Mouse (Mus musculus): ENCODE measurements around the gene Akr7a5. TPM values are rescaled to one million over a fixed set of nuclear protein-coding genes. Genes with fewer than 3 reads are reported as not detected.

Akr7a5 gene
- total RNA-seq, 2 experiments from 2014 or later = not detected

GRCm38 (mm10) chr4:139343718-139344117 lies 33.2 kb downstream of the Akr7a5 start:
- no peak for ATAC-seq (replicated peaks; ENCODE audit: low FRiP score, poor library complexity, severe bottlenecking)

DNA sequence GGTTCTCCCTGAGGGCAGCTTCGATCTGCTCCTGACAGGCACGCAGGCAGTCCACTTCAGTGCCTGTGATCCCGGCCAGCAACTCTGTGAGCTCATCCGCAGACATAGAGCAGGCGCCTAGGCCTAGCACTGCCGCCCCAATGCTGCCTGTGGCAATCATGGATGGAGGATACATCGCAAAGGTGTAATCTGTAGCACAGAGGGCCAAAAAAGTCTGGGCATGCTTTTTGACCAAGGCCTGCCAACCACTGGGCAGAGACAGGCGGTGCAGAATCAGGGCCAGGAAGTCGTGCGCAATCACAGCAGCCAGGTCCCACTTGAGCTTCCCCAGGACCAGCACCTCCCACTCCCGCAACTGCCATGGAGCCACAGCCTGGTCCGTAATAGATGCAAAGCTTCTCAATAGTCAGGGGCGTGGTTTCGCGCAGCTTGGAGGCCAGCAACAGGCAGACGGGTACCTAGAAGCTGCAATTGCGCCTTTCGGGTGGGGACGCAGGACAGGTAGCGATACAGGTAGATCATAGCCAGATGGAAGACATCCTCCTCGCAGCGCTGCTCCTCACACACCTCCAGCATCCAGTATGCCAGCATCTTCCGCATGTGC lies 35.0 kb downstream of the Akr7a5 start:
- ATAC-seq (replicated peaks; ENCODE audit: low FRiP score, poor library complexity, severe bottlenecking) = peak; percentile 58

DNA sequence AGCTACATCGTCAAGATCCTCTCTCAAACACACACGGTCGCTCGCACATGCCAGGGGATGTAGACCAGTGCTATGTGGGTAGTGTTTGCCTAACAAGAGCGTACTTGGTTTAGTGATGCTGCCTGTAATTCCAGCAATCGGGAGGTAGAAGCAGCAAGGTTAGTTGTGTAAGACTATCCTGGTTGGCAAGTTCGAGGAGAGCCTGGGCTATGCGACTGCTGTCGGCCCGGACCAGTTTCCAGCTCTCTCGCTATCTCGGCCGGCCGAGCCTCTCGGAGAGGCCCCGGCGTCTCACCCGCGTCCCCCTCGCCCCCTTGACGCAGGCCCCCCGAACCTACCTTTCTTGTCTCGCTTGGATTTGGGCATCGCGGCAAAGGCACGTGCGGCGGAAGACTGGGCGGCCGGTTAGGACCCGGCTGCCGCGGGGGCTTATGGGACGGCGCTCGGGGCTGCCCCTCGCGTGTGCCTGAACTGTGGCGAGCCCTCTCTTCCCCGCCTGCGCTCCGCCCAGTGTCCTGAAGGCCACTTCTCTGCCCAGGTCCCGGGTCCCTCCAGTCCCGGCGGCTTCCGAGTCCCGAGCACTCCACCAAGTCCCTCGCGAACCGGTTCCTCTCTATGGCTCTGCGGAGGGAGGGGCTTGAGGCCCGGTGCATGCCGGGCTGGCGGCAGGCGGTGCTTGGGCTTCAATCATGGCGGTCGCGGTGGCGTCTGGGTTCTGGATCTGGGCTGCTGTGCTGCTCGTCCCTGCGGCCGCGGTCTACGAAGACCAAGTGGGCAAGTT lies 41.6 kb downstream of the Akr7a5 start, which contains the start of the genes Mrto4, Emc1 and Ubr4:
Gene Mrto4, minus strand, starts transcription at position 646 of the 781 bp plus-strand sequence.
Gene Emc1, plus strand, starts transcription at position 657 of the 781 bp plus-strand sequence.
Gene Ubr4, plus strand, starts transcription at position 679 of the 781 bp plus-strand sequence.
- peak; percentile 98 for ATAC-seq (replicated peaks; ENCODE audit: low FRiP score, poor library complexity, severe bottlenecking)

DNA sequence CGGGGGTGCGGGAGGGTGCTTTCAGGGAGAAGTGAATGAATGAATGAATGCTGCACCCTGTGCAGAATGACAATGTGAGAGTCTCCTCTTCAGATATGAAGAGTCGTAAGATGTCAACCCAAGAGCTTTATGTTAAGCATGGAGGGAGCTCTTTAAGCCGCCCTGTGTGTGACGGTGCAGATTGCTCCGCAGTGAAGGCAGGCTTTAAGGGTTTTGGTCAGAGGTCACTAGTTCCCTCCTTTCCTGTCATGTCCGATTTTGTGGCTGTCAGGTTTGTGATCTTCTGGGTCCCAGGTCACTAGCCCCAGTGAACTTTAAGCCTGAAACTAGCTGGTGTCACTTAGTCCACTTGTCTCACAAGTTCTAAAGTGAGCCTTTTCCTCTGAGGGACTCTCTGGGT lies 42.3 kb downstream of the Akr7a5 start:
- peak; percentile 55 for ATAC-seq (replicated peaks; ENCODE audit: low FRiP score, poor library complexity, severe bottlenecking)

- no peak for ATAC-seq (replicated peaks; ENCODE audit: low FRiP score, poor library complexity, severe bottlenecking)
These were observed 46.7 kb downstream of the Akr7a5 start for GRCm38 (mm10) chr4:139357211-139357610.

DNA sequence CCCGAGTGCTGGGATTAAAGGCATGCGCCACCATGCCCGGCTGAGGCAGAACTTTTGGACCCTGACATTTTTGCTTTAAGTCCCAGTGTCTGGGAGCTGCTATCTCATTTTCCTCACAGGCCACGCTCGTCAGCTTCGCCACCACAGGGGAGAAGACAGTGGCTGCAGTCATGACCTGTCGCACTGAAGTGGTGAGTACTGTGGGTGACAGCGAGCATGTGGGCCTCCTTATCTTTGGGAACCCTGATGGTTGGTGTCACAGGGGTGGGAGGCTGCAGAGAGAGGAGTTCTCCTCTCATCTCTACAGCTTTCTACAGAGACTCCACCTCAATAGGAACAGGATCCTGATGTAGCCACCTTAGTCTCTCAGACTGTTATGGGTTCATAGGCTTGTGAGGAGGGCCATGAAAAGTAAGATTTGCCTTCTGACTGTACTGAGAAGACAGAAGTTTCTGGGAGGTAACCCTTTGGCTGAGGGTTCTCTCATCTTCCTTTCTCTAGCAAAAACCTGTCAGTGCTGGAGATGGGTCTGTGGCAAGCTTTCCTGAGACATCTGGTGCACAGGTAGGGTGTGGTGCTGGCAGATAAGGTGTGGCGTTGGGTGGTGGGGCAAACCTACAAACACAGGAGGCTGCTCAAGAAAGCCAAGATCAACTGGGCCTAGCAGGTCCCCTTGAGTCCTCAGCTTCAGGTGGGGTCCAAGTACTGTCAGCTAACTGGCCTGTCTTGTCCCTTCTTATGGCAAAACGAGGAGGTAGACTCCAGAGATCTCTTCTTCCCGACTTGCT lies 50.4 kb downstream of the Akr7a5 start:
- peak; percentile 60; the same call in 1 of the 2 replicates for ATAC-seq (replicated peaks; ENCODE audit: low FRiP score, poor library complexity, severe bottlenecking)

DNA sequence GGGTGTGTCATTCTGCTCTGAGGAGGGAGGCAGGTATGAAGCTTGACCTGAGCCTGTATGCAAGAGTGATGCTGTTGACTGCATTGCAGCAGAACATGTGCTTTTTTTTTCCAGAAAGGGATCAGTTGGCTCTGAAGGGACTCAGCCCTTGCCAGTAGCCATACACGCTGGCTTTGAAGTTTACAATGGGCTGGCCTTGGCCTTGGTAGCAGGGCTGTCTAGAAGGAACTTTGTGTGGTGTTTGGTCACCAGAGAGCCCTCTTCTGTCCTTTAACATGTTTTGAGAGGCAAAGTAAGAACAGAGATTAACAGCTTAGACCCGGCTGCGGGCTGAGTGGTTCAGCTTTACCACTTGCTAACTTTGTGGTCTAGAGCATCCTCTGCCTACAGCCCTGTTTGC lies 56.8 kb downstream of the Akr7a5 start:
- no peak for ATAC-seq (replicated peaks; ENCODE audit: low FRiP score, poor library complexity, severe bottlenecking)

Other genes starting within 250 kb of the Akr7a5 start
- gene Htr6, start 235.2 kb upstream of the Akr7a5 start, total RNA-seq (2015; ENCODE audit: low replicate concordance) = not detected in 2 replicates
- gene Htr6, start 235.2 kb upstream of the Akr7a5 start, total RNA-seq (2017; ENCODE audit: low replicate concordance) = not detected in 2 replicates
- gene Nbl1, start 217.8 kb upstream of the Akr7a5 start, total RNA-seq (2015; ENCODE audit: low replicate concordance) = not detected in 2 replicates
- not detected in 2 replicates for gene Nbl1, start 217.8 kb upstream of the Akr7a5 start, total RNA-seq (2017; ENCODE audit: low replicate concordance)
- gene Minos1, start 179.6 kb upstream of the Akr7a5 start, total RNA-seq (2015; ENCODE audit: low replicate concordance) = 134 and 193 TPM in 2 replicates
- gene Minos1, start 179.6 kb upstream of the Akr7a5 start, total RNA-seq (2017; ENCODE audit: low replicate concordance) = 116 and 230 TPM in 2 replicates
- 94.3 and 141 TPM in 2 replicates for gene Capzb, start 117.8 kb upstream of the Akr7a5 start, total RNA-seq (2015; ENCODE audit: low replicate concordance)
- 29.4 and 35.6 TPM in 2 replicates for gene Capzb, start 117.8 kb upstream of the Akr7a5 start, total RNA-seq (2017; ENCODE audit: low replicate concordance)
- 4.3 and 10.5 TPM in 2 replicates for gene Pqlc2, start within 50 bp of the Akr7a5 start, total RNA-seq (2015; ENCODE audit: low replicate concordance)
- gene Pqlc2, start within 50 bp of the Akr7a5 start, total RNA-seq (2017; ENCODE audit: low replicate concordance) = 1.1 and 4.5 TPM in 2 replicates
- 29.2 and 30.6 TPM in 2 replicates for gene Mrto4, start 41.8 kb downstream of the Akr7a5 start, total RNA-seq (2015; ENCODE audit: low replicate concordance)
- 9.9 and 11.1 TPM in 2 replicates for gene Mrto4, start 41.8 kb downstream of the Akr7a5 start, total RNA-seq (2017; ENCODE audit: low replicate concordance)
- gene Emc1, start 41.8 kb downstream of the Akr7a5 start, total RNA-seq (2015; ENCODE audit: low replicate concordance) = 8.0 and 14.4 TPM in 2 replicates
- gene Emc1, start 41.8 kb downstream of the Akr7a5 start, total RNA-seq (2017; ENCODE audit: low replicate concordance) = 23.4 and 42.7 TPM in 2 replicates
- gene Ubr4, start 41.9 kb downstream of the Akr7a5 start, total RNA-seq (2015; ENCODE audit: low replicate concordance) = 141 and 175 TPM in 2 replicates
- 117 and 123 TPM in 2 replicates for gene Ubr4, start 41.9 kb downstream of the Akr7a5 start, total RNA-seq (2017; ENCODE audit: low replicate concordance)
- gene Iffo2, start 219.8 kb downstream of the Akr7a5 start, total RNA-seq (2015; ENCODE audit: low replicate concordance) = not detected in 2 replicates
- 0.39 TPM in 1 of 2 replicates, not detected in the other for gene Iffo2, start 219.8 kb downstream of the Akr7a5 start, total RNA-seq (2017; ENCODE audit: low replicate concordance)